Mouse (Mus musculus): ENCODE data around the gene Rassf3.
A peak's percentile ranks its signal among the peaks of the same experiment; 100 is the strongest.

DNA sequence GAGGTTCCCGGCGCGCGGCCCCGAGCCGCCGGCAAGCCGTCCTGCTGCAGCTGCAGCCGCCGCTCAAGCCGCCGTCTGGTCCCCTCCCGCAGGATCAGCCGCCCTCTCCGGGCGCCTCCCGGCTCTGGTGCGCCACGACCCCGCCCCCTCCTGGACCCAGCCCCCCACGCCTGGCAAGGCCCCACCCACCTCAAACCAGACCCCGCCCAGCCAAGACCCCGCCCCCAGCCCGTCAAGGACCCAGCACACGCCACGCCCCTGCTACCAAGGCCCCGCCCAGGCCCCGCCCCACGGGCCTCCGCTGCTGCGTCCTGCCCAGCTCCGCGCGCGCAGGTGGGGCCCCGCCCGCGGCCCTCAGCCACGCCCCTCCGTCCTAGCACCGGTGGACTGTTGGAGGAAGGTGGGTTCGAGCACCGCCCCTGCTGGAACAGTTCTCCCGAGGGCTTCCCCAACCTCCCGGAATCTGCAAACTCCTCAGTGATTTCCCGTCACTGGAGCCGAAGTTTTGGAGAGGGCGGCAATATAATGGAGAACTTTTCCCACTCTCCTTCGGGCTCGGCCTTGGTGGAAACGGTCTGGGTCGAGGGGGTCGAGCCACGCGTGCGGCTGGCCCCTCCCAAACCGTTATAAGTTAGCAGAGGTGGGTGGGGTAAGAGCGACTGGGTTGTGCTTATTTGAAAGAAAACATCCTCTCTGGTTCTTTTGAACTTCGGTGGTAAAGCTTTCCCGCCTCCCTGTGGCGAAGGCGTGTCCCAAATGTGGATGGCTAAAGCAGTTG lies at the start of gene Rassf3:
- TF ChIP-seq CTCF (IDR thresholded peaks at IDR 0.05; ENCODE audit: low read depth) (peak; percentile 37), EP300 (IDR thresholded peaks at IDR 0.05; ENCODE audit: low read depth) (peak; percentile 54)
